Mouse (Mus musculus): ENCODE data around the gene Prkag2.

- no peak for TF ChIP-seq CTCF (conservative IDR thresholded peaks at IDR 0.05; ENCODE audit: low read length)
- no peak for TF ChIP-seq NANOG (IDR thresholded peaks at IDR 0.05; ENCODE audit: borderline replicate concordance, low read length)
- no peak for TF ChIP-seq POU5F1 (IDR thresholded peaks at IDR 0.05; ENCODE audit: borderline replicate concordance, low read length)
Observed at GRCm38 (mm10) chr5:24976907-24977306, 123.5 kb downstream of the Prkag2 start.

All from E14TG2a.4 (cell line).